Mouse (Mus musculus) leukemia stem cell, adult 10-12 weeks (primary cell): ENCODE results near the gene Ppp2r1b. TPM values are rescaled to one million over a fixed set of nuclear protein-coding genes. Genes with fewer than 3 reads are reported as not detected.

Source experiments
- polyA plus RNA-seq: library from polyadenylated mRNA; stranded (reverse); fragments of >175 nt; gene quantifications from 2 replicates; pipeline ENCODE4 v1.2.3, GENCODE M21; 2012; ENCODE audit warnings: low replicate concordance

The Ppp2r1b gene
- polyA plus RNA-seq: 10.1 and 14.5 TPM in 2 replicates

GRCm38 (mm10) chr9:50845081-50845480, at the start of gene Ppp2r1b:
Gene Ppp2r1b (plus strand): TSS chr9:50845301.

Other genes with a start within 250 kb of the Ppp2r1b start
- gene Sdhd, start 241.5 kb upstream of the Ppp2r1b start, polyA plus RNA-seq: 4.9 and 64.9 TPM in 2 replicates
- gene Timm8b, start 241.4 kb upstream of the Ppp2r1b start, polyA plus RNA-seq: 3.2 and 17.7 TPM in 2 replicates
- 0.17 TPM in 1 of 2 replicates, not detected in the other for gene Pih1d2, start 228.0 kb upstream of the Ppp2r1b start, polyA plus RNA-seq
- 5.4 and 6.9 TPM in 2 replicates for gene Nkapd1, start 227.8 kb upstream of the Ppp2r1b start, polyA plus RNA-seq
- 59.9 and 70.1 TPM in 2 replicates for gene Dlat, start 185.5 kb upstream of the Ppp2r1b start, polyA plus RNA-seq
- gene Dixdc1, start 105.8 kb upstream of the Ppp2r1b start, polyA plus RNA-seq: not detected in 2 replicates
- gene 2310030G06Rik, start 98.8 kb upstream of the Ppp2r1b start, polyA plus RNA-seq: not detected in 2 replicates
- gene Cryab, start 94.0 kb upstream of the Ppp2r1b start, polyA plus RNA-seq: 1.1 TPM in 1 of 2 replicates, not detected in the other
- gene Hspb2, start 92.9 kb upstream of the Ppp2r1b start, polyA plus RNA-seq: not detected in 2 replicates
- 0.81 and 2.6 TPM in 2 replicates for gene Fdxacb1, start 77.1 kb upstream of the Ppp2r1b start, polyA plus RNA-seq
- 4.8 and 6.6 TPM in 2 replicates for gene Alg9, start 70.3 kb upstream of the Ppp2r1b start, polyA plus RNA-seq
- gene 1110032A03Rik, start 69.8 kb upstream of the Ppp2r1b start, polyA plus RNA-seq: 1.2 and 1.5 TPM in 2 replicates
- gene Sik2, start 163.8 kb downstream of the Ppp2r1b start, polyA plus RNA-seq: 7.7 and 12.4 TPM in 2 replicates
- gene Btg4, start 215.6 kb downstream of the Ppp2r1b start, polyA plus RNA-seq: not detected in 2 replicates
- gene Layn, start 231.8 kb downstream of the Ppp2r1b start, polyA plus RNA-seq: not detected in 2 replicates